Mouse (Mus musculus) liver, embryonic 14.5 days (tissue): ENCODE data around the gene Gm45021. TPM values are rescaled to one million over a fixed set of nuclear protein-coding genes. Genes with fewer than 3 reads are reported as not detected.

Source experiments
- ATAC-seq: fragments of 200-750 bp; cut with Nextera tagmentation; 2 replicates; pipeline ENCODE4 v1.8.0; 2017; ENCODE audit warnings: moderate number of reproducible peaks, mild to moderate bottlenecking, moderate library complexity; ENCODE audit not compliant: insufficient read depth
- DNase-seq, 3 experiments: peaks; one replicate each; pipeline ENCODE4 v3.0.0-alpha.2; 2012 to 2013; ENCODE audit warnings: low read depth in 3 of 3, low spot score in 3 of 3
- H3K27ac ChIP-seq: fragments of 300-500 bp; sonication (generic); 2 replicates; pipeline ENCODE4 v1.5.1; 2014; ENCODE audit warnings: moderate library complexity, mild to moderate bottlenecking, control low read depth, inconsistent platforms
- H3K27me3 ChIP-seq: fragments of 300-500 bp; sonication (generic); 2 replicates; pipeline ENCODE4 v1.6.1; 2014; ENCODE audit warnings: mild to moderate bottlenecking, low read length, moderate library complexity; ENCODE audit not compliant: control insufficient read depth, insufficient read depth
- H3K36me3 ChIP-seq: fragments of 300-500 bp; sonication (generic); replicated peaks from 2 replicates; pipeline ENCODE4 v1.6.1; 2014; ENCODE audit warnings: low read depth; ENCODE audit not compliant: control insufficient read depth, insufficient read depth
- H3K4me1 ChIP-seq, 2 experiments: fragments of 200-500 bp in 1 of 2; fragments of 300-500 bp in 1 of 2; sonication (generic) in 1 of 2; replicated peaks; 2 replicates each; pipeline ENCODE4 v1.6.1; 2012 to 2014; ENCODE audit warnings: antibody characterized with exemption in 1 of 2, inconsistent platforms in 1 of 2, low read length in 1 of 2; ENCODE audit not compliant: control insufficient read depth in 2 of 2, insufficient read depth in 2 of 2
- H3K4me2 ChIP-seq: fragments of 300-500 bp; sonication (generic); 2 replicates; pipeline ENCODE4 v1.6.1; 2014; ENCODE audit warnings: low read depth, mild to moderate bottlenecking, control low read depth, moderate library complexity
- H3K4me3 ChIP-seq, 2 experiments: fragments of 200-500 bp in 1 of 2; fragments of 300-500 bp in 1 of 2; sonication (generic) in 1 of 2; 2 replicates each; pipeline ENCODE4 v1.5.1; 2012 to 2014; ENCODE audit warnings: low read depth in 2 of 2, low read length in 2 of 2, mild to moderate bottlenecking in 2 of 2, control low read depth in 1 of 2, inconsistent platforms in 1 of 2, moderate library complexity in 1 of 2; ENCODE audit not compliant: insufficient read depth in 1 of 2
- H3K9ac ChIP-seq: fragments of 300-500 bp; sonication (generic); replicated peaks from 2 replicates; pipeline ENCODE4 v1.6.1; 2014; ENCODE audit warnings: mild to moderate bottlenecking, control low read depth, moderate library complexity
- H3K9me3 ChIP-seq: fragments of 300-500 bp; sonication (generic); 2 replicates; pipeline ENCODE4 v1.6.1; 2016; ENCODE audit warnings: low read length, mixed read lengths; ENCODE audit not compliant: control insufficient read depth
- CTCF ChIP-seq: IDR thresholded peaks from 2 replicates; pipeline ENCODE4 v1.5.1; 2016; ENCODE audit warnings: antibody characterized with exemption, low read depth, control low read depth
- EP300 ChIP-seq: IDR thresholded peaks from 2 replicates; pipeline ENCODE4 v1.6.1; 2016; ENCODE audit warnings: antibody characterized with exemption, low read depth
- WGBS: fragments of 180-500 bp; shearing (Covaris S2); extraction: QIAGEN DNeasy Blood & Tissue Kit; methylation state at CpG from one replicate; pipeline ENCODE4 v1.1.7; 2014; ENCODE audit not compliant: insufficient replicate concordance; 5-methylcytosine and 5-hydroxymethylcytosine counted together
- polyA plus RNA-seq, 2 experiments: library from polyadenylated mRNA; depleted of rRNA in 1 of 2; stranded (reverse) in 1 of 2; unstranded in 1 of 2; fragments of >200 nt; fragmentation: Nextera tagmentation in 1 of 2; extraction: Ambion mirVana in 1 of 2; gene quantifications; 2 replicates each; pipeline versions ENCODE4 v1.2.1 to v1.2.3; 2012 to 2014

The Gm45021 gene
- polyA plus RNA-seq, 2 experiments: not detected

- no peak overlapping the region for H3K9ac ChIP-seq
- ATAC-seq (no peak), DNase-seq (no peak)
- H3K4me2 ChIP-seq: no peak overlapping the region
- H3K27me3 ChIP-seq: no peaks in the 10 kb centered on the region; the same call in 1 of the 2 replicates
- no peaks in the 10 kb centered on the region for H3K4me1 ChIP-seq
- TF ChIP-seq CTCF (no peak), EP300 (no peak)
- no peak overlapping the region for H3K4me3 ChIP-seq
- H3K27ac ChIP-seq: no peak overlapping the region
- no peaks in the 10 kb centered on the region for H3K9me3 ChIP-seq
- H3K36me3 ChIP-seq: no peaks in the 10 kb centered on the region
- WGBS: 40% methylated on average over 1 of the region's 1 CpGs
Observed at GRCm38 (mm10) chr6:48623460-48623859, 34.0 kb downstream of the Gm45021 start.

GRCm38 (mm10) chr6:48626464-48626863, 37.1 kb downstream of the Gm45021 start, which contains the start of gene AI854703:
AI854703 (plus strand) TSS chr6:48626764.
- no peak for DNase-seq
- Histone ChIP-seq H3K4me2 (peak within 1 kb of the TSS; percentile 64), H3K9ac (no peak within 1 kb of the TSS), H3K27ac (no peak within 1 kb of the TSS), H3K4me3 (peak within 1 kb of the TSS; percentile 32 to 44), H3K27me3 (peaks cover 10% of the 10 kb centered on the region), H3K4me1 (no peaks in the 10 kb centered on the region), H3K36me3 (no peaks in the 10 kb centered on the region), H3K9me3 (no peaks in the 10 kb centered on the region)
- 48% methylated on average over 8 of the region's 8 CpGs for WGBS
- TF ChIP-seq EP300 (no peak), CTCF (no peak)
- ATAC-seq: no peak

- ATAC-seq: no peak
- DNase-seq: no peak
Observed at GRCm38 (mm10) chr6:48626984-48627383, 37.6 kb downstream of the Gm45021 start.

GRCm38 (mm10) chr6:48627511-48627924, 38.1 kb downstream of the Gm45021 start:
- ATAC-seq: no peak

More at GRCm38 (mm10) chr6:48626984-48627383, 37.6 kb downstream of the Gm45021 start:
- no peaks in the 10 kb centered on the region for H3K36me3 ChIP-seq
- H3K9me3 ChIP-seq: no peaks in the 10 kb centered on the region
- WGBS: under 1% methylated on average over 32 of the region's 32 CpGs
- H3K4me3 ChIP-seq: peak overlapping the region; percentile 32 to 44
- no peak overlapping the region for H3K27ac ChIP-seq
- H3K4me2 ChIP-seq: peak overlapping the region; percentile 64
- H3K4me1 ChIP-seq: no peaks in the 10 kb centered on the region
- no peak overlapping the region for H3K9ac ChIP-seq
- TF ChIP-seq CTCF (peak; percentile 15; the same call in 1 of the 2 replicates), EP300 (no peak)
- H3K27me3 ChIP-seq: peaks cover 10% of the 10 kb centered on the region

GRCm38 (mm10) chr6:48628377-48628776, 39.0 kb downstream of the Gm45021 start:
- ATAC-seq: no peak
- peaks cover 10% of the 10 kb centered on the region for H3K27me3 ChIP-seq
- H3K4me3 ChIP-seq: no peak overlapping the region
- no peak overlapping the region for H3K4me2 ChIP-seq
- no peak overlapping the region for H3K27ac ChIP-seq
- no peak overlapping the region for H3K9ac ChIP-seq
- TF ChIP-seq EP300 (no peak), CTCF (no peak)
- no peaks in the 10 kb centered on the region for H3K4me1 ChIP-seq
- no peak for DNase-seq
- WGBS: 52% methylated on average over 3 of the region's 3 CpGs
- no peaks in the 10 kb centered on the region for H3K36me3 ChIP-seq
- no peaks in the 10 kb centered on the region for H3K9me3 ChIP-seq

More at GRCm38 (mm10) chr6:48627511-48627924, 38.1 kb downstream of the Gm45021 start:
- no peaks in the 10 kb centered on the region for H3K36me3 ChIP-seq
- no peak for DNase-seq
- no peak overlapping the region for H3K27ac ChIP-seq
- H3K9me3 ChIP-seq: no peaks in the 10 kb centered on the region
- H3K27me3 ChIP-seq: peaks cover 10% of the 10 kb centered on the region
- no peaks in the 10 kb centered on the region for H3K4me1 ChIP-seq
- WGBS: 4% methylated on average over 7 of the region's 7 CpGs
- H3K4me3 ChIP-seq: peak overlapping the region in 1 of 2 experiments; percentile 32; a peak in 2 of 4 replicates
- H3K4me2 ChIP-seq: peak overlapping the region; percentile 64
- TF ChIP-seq CTCF (no peak), EP300 (no peak)
- no peak overlapping the region for H3K9ac ChIP-seq
